Mouse (Mus musculus): ENCODE data around the gene Polr3gl. TPM values are rescaled to one million over a fixed set of nuclear protein-coding genes. Genes with fewer than 3 reads are reported as not detected.

The Polr3gl gene
- total and polyA plus RNA-seq, 2 experiments = 7.0 to 8.2 TPM

DNA sequence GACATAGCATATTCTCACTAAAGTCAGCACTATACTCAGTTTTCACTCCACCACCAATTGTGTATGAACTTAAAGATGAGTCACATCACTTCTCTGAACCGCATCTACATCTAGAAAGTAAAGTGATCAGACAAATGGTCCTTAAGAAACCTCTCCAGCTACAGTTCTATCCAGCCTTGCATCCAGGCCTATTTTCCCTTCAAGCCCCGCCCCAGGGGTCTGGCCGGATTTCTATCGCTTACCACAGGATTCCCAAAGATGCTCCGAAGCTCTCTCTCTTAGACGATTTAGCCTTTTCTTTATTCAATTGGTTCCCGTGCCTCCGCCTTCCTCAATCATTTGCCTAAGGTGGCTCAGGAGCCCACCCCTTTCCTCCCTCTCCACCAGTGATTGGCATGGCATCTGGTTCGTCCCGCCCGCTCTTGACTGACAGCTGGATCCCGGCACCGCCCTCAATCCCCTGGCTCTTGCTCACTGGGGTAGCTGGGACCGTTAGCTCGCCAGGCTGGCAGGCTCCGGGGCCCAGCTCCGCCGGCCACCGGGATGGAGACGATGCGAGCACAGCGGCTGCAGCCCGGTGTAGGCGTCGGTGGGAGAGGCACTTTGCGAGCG is 6.8 kb upstream of the Polr3gl start, which contains the start of gene Lix1l:
TSS of gene Lix1l (plus strand) at position 511 of the 612 bp plus-strand sequence.
- peak; percentile 79 for DNase-seq (ENCODE audit: extremely low read depth, low read depth, low spot score)

GRCm38 (mm10) chr3:96599411-96599810 is 5.4 kb upstream of the Polr3gl start:
- Histone ChIP-seq H3K4me3 (ENCODE audit: insufficient read depth, low read depth, low read length) (no peak overlapping the region), H3K9ac (ENCODE audit: low read depth, low read length) (no peak overlapping the region), H3K79me2 (ENCODE audit: control insufficient read depth, insufficient read depth, low read length) (no peaks in the 10 kb centered on the region), H3K27ac (replicated peaks; ENCODE audit: insufficient read depth, low read depth, low read length) (no peak overlapping the region), H3K36me3 (ENCODE audit: control insufficient read depth, insufficient read depth, low read length) (no peaks in the 10 kb centered on the region), H3K27me3 (ENCODE audit: control insufficient read depth, insufficient read depth, low read length) (no peaks in the 10 kb centered on the region; the same call in 1 of the 2 replicates), H3K4me1 (ENCODE audit: control insufficient read depth, insufficient read depth, low read length) (no peaks in the 10 kb centered on the region)
- no peak for DNase-seq (ENCODE audit: extremely low read depth, low read depth, low spot score)
- 91% methylated on average over 3 of the region's 3 CpGs for WGBS
- TF ChIP-seq POLR2A (IDR thresholded peaks at IDR 0.05; ENCODE audit: extremely low read depth, insufficient read depth, low read length) = no peak
- no peak for TF ChIP-seq CTCF (IDR thresholded peaks at IDR 0.05; ENCODE audit: low read depth, low read length)

More for the DNA sequence above, 6.8 kb upstream of the Polr3gl start, which contains the start of gene Lix1l:
- H3K27me3 ChIP-seq (ENCODE audit: control insufficient read depth, insufficient read depth, low read length) = no peaks in the 10 kb centered on the region; the same call in 1 of the 2 replicates
- H3K36me3 ChIP-seq (ENCODE audit: control insufficient read depth, insufficient read depth, low read length) = no peaks in the 10 kb centered on the region
- TF ChIP-seq POLR2A (IDR thresholded peaks at IDR 0.05; ENCODE audit: extremely low read depth, insufficient read depth, low read length) = 0 out of 2 replicates have a peak, but pooled peaks have one; percentile 27
- no peak for TF ChIP-seq CTCF (IDR thresholded peaks at IDR 0.05; ENCODE audit: low read depth, low read length)
- H3K9ac ChIP-seq (ENCODE audit: low read depth, low read length) = peak within 1 kb of the TSS; percentile 70
- H3K4me3 ChIP-seq (ENCODE audit: insufficient read depth, low read depth, low read length) = peak within 1 kb of the TSS; percentile 85
- H3K4me1 ChIP-seq (ENCODE audit: control insufficient read depth, insufficient read depth, low read length) = no peaks in the 10 kb centered on the region
- 1% methylated on average over 27 of the region's 27 CpGs for WGBS
- peak within 1 kb of the TSS; percentile 33 for H3K27ac ChIP-seq (replicated peaks; ENCODE audit: insufficient read depth, low read depth, low read length)
- no peaks in the 10 kb centered on the region for H3K79me2 ChIP-seq (ENCODE audit: control insufficient read depth, insufficient read depth, low read length)

DNA sequence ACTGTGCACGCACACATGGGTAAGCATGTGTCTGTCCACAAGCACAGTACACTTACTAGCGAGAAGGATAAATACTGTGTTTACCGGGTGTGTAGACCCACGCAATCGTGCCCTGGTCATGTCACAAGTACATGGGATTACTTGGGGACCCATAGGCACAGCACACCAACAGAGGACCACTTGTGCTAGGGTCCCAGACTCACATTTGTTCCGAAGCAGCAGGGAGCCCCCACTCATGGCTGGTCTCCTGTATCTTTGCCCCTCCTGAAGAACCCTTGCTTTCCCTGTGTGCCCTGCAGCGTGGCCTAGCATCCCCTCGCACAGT is 5.0 kb upstream of the Polr3gl start:
- no peak overlapping the region for H3K9ac ChIP-seq (ENCODE audit: low read depth, low read length)
- H3K27me3 ChIP-seq (ENCODE audit: control insufficient read depth, insufficient read depth, low read length) = no peaks in the 10 kb centered on the region; the same call in 1 of the 2 replicates
- H3K4me3 ChIP-seq (ENCODE audit: insufficient read depth, low read depth, low read length) = no peak overlapping the region
- no peak for DNase-seq (ENCODE audit: extremely low read depth, low read depth, low spot score)
- no peak overlapping the region for H3K27ac ChIP-seq (replicated peaks; ENCODE audit: insufficient read depth, low read depth, low read length)
- no peaks in the 10 kb centered on the region for H3K4me1 ChIP-seq (ENCODE audit: control insufficient read depth, insufficient read depth, low read length)
- H3K79me2 ChIP-seq (ENCODE audit: control insufficient read depth, insufficient read depth, low read length) = no peaks in the 10 kb centered on the region
- WGBS = 73% methylated on average over 8 of the region's 8 CpGs
- TF ChIP-seq CTCF (IDR thresholded peaks at IDR 0.05; ENCODE audit: low read depth, low read length) = no peak
- no peak for TF ChIP-seq POLR2A (IDR thresholded peaks at IDR 0.05; ENCODE audit: extremely low read depth, insufficient read depth, low read length)
- H3K36me3 ChIP-seq (ENCODE audit: control insufficient read depth, insufficient read depth, low read length) = no peaks in the 10 kb centered on the region

DNA sequence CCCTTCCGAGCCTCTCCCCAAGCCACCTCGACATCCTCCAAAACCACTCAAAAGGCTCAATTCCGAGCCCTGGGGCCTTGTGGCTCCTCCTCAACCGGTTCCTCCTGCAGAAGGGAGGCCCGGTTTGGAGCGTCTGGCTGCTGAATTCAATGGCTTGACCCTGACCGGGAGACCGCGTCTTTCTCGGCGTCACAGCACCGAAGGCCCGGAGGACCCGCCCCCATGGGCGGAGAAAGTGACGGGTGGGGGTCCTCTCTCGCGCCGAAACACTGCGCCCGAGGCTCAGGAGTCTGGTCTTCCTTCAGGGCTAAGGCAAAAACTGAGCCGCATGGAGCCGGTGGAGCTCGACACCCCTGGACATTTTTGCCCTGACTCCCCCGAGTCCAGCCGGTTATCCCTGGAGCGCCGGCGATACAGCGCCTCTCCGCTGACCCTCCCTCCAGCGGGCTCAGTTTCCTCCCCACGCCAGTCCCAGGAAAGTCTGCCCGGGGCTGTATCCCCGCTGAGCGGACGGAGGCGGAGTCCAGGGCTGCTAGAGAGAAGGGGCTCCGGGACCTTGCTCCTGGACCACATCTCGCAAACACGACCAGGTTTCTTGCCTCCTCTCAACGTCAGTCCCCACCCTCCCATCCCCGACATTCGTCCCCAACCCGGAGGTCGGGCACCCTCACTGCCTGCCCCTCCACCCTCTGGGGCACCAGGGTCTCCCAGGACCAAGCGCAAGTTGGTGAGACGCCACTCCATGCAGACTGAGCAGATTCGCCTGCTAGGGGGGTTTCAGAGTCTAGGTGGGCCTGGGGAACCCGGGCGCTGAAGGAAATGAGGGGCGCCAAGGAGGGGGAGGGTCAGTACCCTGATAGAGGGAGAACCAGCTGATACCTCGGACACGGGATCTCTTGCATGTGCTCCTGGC is 4.4 kb upstream of the Polr3gl start:
- Histone ChIP-seq H3K4me1 (ENCODE audit: control insufficient read depth, insufficient read depth, low read length) (no peaks in the 10 kb centered on the region), H3K4me3 (ENCODE audit: insufficient read depth, low read depth, low read length) (peak overlapping the region; percentile 54), H3K9ac (ENCODE audit: low read depth, low read length) (peak overlapping the region; percentile 50), H3K36me3 (ENCODE audit: control insufficient read depth, insufficient read depth, low read length) (no peaks in the 10 kb centered on the region), H3K27ac (replicated peaks; ENCODE audit: insufficient read depth, low read depth, low read length) (no peak overlapping the region), H3K27me3 (ENCODE audit: control insufficient read depth, insufficient read depth, low read length) (no peaks in the 10 kb centered on the region; the same call in 1 of the 2 replicates), H3K79me2 (ENCODE audit: control insufficient read depth, insufficient read depth, low read length) (no peaks in the 10 kb centered on the region)
- TF ChIP-seq CTCF (IDR thresholded peaks at IDR 0.05; ENCODE audit: low read depth, low read length) = no peak
- TF ChIP-seq POLR2A (IDR thresholded peaks at IDR 0.05; ENCODE audit: extremely low read depth, insufficient read depth, low read length) = no peak
- DNase-seq (ENCODE audit: extremely low read depth, low read depth, low spot score) = no peak
- WGBS = 7% methylated on average over 54 of the region's 54 CpGs

- TF ChIP-seq CTCF (IDR thresholded peaks at IDR 0.05; ENCODE audit: low read depth, low read length) = no peak
- no peak for TF ChIP-seq POLR2A (IDR thresholded peaks at IDR 0.05; ENCODE audit: extremely low read depth, insufficient read depth, low read length)
- 0 out of 2 replicates have a peak, but pooled peaks cover 1% of the 10 kb centered on the region for H3K4me1 ChIP-seq (ENCODE audit: control insufficient read depth, insufficient read depth, low read length)
- no peaks in the 10 kb centered on the region for H3K79me2 ChIP-seq (ENCODE audit: control insufficient read depth, insufficient read depth, low read length)
- H3K4me3 ChIP-seq (ENCODE audit: insufficient read depth, low read depth, low read length) = peak overlapping the region; percentile 32
- whole genome bisulfite sequencing = 1% methylated on average over 40 of the region's 40 CpGs
- H3K27me3 ChIP-seq (ENCODE audit: control insufficient read depth, insufficient read depth, low read length) = no peaks in the 10 kb centered on the region; the same call in 1 of the 2 replicates
- H3K9ac ChIP-seq (ENCODE audit: low read depth, low read length) = peak overlapping the region; percentile 35
- no peaks in the 10 kb centered on the region for H3K36me3 ChIP-seq (ENCODE audit: control insufficient read depth, insufficient read depth, low read length)
- DNase-seq (ENCODE audit: extremely low read depth, low read depth, low spot score) = no peak
- H3K27ac ChIP-seq (replicated peaks; ENCODE audit: insufficient read depth, low read depth, low read length) = no peak overlapping the region
These were observed 3.5 kb upstream of the Polr3gl start for GRCm38 (mm10) chr3:96597435-96597891.

Data from liver, adult 2 months (tissue).